21 mouse cellular contexts compared by ENCODE assay signal in the genomic region with DNA sequence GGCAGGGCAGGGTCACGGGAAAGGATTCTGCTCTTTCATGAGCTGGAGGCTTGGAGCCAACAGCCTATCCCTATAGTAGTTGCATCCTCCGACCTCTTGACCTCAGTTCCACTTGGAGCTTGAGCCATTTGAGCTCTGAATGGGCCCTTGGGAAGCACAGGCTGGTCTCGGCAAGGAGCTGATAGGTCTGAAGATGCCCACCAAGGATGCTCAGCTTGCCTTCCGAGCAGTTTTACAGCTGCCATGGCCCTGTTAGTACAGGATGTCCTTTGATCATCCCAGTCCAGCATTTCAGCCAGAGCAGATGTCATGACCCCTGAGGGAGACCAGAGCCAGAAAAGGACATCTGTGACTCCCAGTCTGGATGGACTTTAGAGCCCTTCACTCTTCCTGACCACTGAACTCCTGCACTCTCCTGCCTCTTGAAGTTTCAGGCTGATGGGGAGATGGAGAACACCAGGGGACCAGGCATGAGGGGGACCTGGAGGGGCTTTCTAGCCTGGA.
"Had no signal": no experiment of that assay in that cellular context is flagged by ENCODE, and none has a peak within 500 bp of the region (broad histone marks: within the 10 kb centered on the region; RNA-seq: fewer than 3 reads in every experiment).

No protein-coding gene starts in this region.

- H3K4me2 ChIP-seq: kidney, embryonic 15.5 days; liver, embryonic 11.5 days; lung, embryonic 15.5 days; midbrain, embryonic 12.5 days; midbrain, embryonic 15.5 days; neural tube, embryonic 12.5 days; neural tube, embryonic 15.5 days had no signal

- H3K9me3 ChIP-seq: kidney, embryonic 15.5 days; lung, embryonic 15.5 days; midbrain, embryonic 12.5 days; midbrain, embryonic 15.5 days; neural tube, embryonic 12.5 days; neural tube, embryonic 15.5 days had no signal

- H3K36me3 ChIP-seq: kidney, embryonic 15.5 days; midbrain, embryonic 12.5 days; midbrain, embryonic 15.5 days; neural tube, embryonic 12.5 days; neural tube, embryonic 15.5 days had no signal

- DNase-seq: kidney, adult 8-10 months; kidney, postnatal 10 days; kidney, postnatal 36 days; layer of hippocampus, postnatal 36 days; lung, adult 18-20 months; lung, postnatal 10 days; lung, postnatal 36 days; right cerebral cortex, adult 18-20 months; right cerebral cortex, postnatal 14 days; right cerebral cortex, postnatal 4 days; thymus, postnatal 25 days had no signal

- H3K27ac ChIP-seq: kidney, embryonic 15.5 days; left cerebral cortex, adult 2 months; liver, embryonic 14.5 days; lung, embryonic 15.5 days; midbrain, embryonic 12.5 days; midbrain, embryonic 15.5 days; neural tube, embryonic 12.5 days; neural tube, embryonic 15.5 days; stomach, postnatal 0 days had no signal

- H3K4me3 ChIP-seq: kidney, embryonic 15.5 days; left cerebral cortex, adult 2 months; lung, embryonic 15.5 days; midbrain, embryonic 12.5 days; midbrain, embryonic 15.5 days; neural tube, embryonic 12.5 days; neural tube, embryonic 15.5 days had no signal

- H3K4me1 ChIP-seq: midbrain, embryonic 12.5 days; midbrain, embryonic 15.5 days; neural tube, embryonic 12.5 days had no signal

- ATAC-seq: midbrain, embryonic 15.5 days had no signal

- H3K27me3 ChIP-seq: kidney, embryonic 15.5 days; lung, embryonic 15.5 days; midbrain, embryonic 12.5 days; midbrain, embryonic 15.5 days; neural tube, embryonic 12.5 days; neural tube, embryonic 15.5 days had no signal

- H3K9ac ChIP-seq: kidney, embryonic 15.5 days; liver, embryonic 14.5 days; lung, embryonic 15.5 days; midbrain, embryonic 12.5 days; midbrain, embryonic 15.5 days; neural tube, embryonic 12.5 days; neural tube, embryonic 15.5 days had no signal
